Mouse (Mus musculus) G1E-ER4 (cell line): ENCODE data around the gene Fbxo6. TPM values are rescaled to one million over a fixed set of nuclear protein-coding genes. Genes with fewer than 3 reads are reported as not detected.

Source experiments
- GATA1 ChIP-seq: IDR thresholded peaks from one replicate; pipeline ENCODE4 v1.8.0; 2012; ENCODE audit warnings: low read length, inconsistent platforms
- polyA plus RNA-seq: library from polyadenylated mRNA; stranded (reverse); fragments of >175 nt; gene quantifications from 2 replicates; pipeline ENCODE4 v1.2.3, GENCODE M21; 2012

Fbxo6 gene
- polyA plus RNA-seq, 1 experiment: 76.1 TPM

- TF ChIP-seq GATA1: no peak
Observed at GRCm38 (mm10) chr4:148109215-148109614, 42.7 kb downstream of the Fbxo6 start.

- TF ChIP-seq GATA1: no peak
Observed at GRCm38 (mm10) chr4:148108565-148109100, 43.3 kb downstream of the Fbxo6 start.

DNA sequence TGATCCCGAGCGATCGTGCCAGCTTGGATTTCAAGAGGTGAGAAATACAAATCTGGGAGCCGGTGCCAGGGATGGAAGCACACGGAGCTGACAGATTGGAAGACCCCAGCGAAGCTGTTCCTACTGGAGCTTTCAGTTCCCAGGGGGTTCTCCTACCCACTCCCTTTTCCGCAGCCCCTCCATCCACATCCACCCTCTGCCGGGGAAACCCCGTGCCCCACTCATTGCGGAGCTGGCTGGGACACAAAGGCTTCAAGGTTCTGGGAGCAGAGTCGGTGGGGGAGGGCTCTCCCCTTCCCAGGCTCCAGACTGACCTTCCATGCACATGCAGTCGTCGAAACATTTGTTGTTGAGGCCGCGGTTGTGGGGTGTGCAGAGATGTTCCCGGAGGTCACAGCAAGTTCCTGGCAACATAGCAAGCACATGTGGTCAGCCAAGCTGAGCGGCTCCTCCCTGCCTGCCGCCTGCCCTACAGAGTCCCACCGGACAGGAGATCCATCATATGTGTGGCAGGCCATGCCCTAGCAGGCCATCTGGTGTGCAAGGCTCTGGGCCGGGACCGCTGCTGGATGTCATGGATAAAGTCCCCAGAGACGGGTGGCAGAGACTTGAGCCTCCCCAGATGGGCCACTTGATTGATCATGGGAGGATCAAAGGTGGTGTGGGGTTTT, 44.2 kb downstream of the Fbxo6 start:
- TF ChIP-seq GATA1: no peak

DNA sequence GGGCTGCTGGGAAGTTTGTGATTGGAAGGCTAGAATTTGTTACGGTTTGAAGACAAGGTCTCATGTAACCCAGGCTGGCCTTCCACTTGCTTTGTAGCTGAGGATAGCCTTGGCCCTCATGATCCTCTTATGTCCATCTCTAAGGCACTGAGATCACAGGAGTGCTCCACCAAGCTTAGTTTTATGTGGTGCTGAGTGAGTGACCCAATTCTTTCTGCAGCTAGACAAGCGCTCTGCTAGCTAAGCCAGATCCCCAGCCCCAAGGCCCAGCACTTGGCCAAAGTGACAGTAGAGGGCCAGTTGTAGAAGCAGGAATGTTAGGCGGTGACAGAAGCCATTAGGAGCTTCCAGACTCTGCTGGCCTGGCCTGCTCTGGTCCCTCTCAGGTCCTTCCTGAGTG, 47.8 kb downstream of the Fbxo6 start:
- no peak for TF ChIP-seq GATA1

DNA sequence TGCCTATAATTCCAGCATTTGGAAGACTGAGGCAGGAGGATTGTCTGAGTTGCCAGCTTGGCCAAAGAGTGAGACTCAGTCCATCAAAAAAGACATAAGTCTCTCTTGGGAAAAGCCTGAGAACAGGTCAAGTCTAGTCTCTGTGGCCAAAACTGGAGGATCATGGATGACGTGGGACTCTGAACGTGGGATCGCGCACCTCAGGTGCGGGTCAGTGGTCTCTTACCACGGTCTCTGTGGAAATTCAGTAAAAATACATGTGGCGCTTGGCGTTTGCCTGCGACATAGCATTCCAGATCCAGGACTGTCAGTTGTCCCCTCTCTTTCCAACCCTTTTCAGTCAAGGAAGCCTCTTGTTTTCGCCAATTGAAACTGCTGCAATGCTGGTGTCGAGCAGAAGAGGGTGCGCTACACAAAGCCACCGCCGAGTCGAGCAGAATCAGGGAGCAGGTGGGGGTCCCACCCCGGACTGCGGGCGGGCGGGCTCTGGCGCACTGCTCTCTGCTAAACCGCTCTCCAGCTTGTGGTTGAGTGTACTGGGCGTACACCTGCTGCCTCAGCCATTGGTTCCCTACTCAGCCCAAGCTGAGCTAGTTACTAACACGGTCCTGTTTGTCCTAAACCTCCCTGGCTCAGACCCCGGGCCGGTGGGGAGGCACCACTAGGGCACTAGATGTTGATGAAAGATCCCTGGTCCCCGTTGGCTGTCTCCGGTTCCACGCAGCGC, 50.0 kb downstream of the Fbxo6 start:
- TF ChIP-seq GATA1: no peak

DNA sequence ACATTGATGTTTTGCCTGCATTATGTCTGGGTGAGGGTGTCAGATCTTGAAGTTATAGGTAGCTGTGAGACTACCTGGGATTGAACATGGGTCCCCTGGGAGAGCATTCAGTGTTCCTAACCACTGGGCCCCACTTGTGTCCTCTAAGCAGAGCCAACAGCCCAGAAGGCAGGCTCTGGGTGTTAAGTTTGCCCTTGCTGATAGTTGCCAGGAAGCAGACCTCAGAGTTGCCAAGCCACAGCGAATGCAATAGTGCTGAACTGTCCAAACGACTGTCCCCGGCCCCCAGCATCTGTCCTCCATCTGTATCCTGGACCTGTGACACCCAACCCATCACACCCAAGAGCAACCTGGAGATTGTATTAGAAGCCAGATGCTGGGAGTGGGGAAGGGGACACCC, 53.3 kb downstream of the Fbxo6 start:
- no peak for TF ChIP-seq GATA1

GRCm38 (mm10) chr4:148097936-148098335, 54.0 kb downstream of the Fbxo6 start:
- no peak for TF ChIP-seq GATA1

Other genes with a start within 250 kb of the Fbxo6 start
- gene Mfn2, start 247.4 kb downstream of the Fbxo6 start, polyA plus RNA-seq: 17.0 and 21.7 TPM in 2 replicates
- 1.9 TPM in 2 replicates for gene Plod1, start 215.4 kb downstream of the Fbxo6 start, polyA plus RNA-seq
- gene 2510039O18Rik, start 211.2 kb downstream of the Fbxo6 start, polyA plus RNA-seq: 71.1 and 78.9 TPM in 2 replicates
- not detected in 2 replicates for gene Nppb, start 166.4 kb downstream of the Fbxo6 start, polyA plus RNA-seq
- gene Nppa, start 151.4 kb downstream of the Fbxo6 start, polyA plus RNA-seq: not detected in 2 replicates
- 3.5 and 4.1 TPM in 2 replicates for gene Clcn6, start 113.3 kb downstream of the Fbxo6 start, polyA plus RNA-seq
- 9.9 and 11.2 TPM in 2 replicates for gene Mthfr, start 113.1 kb downstream of the Fbxo6 start, polyA plus RNA-seq
- 3.1 and 3.2 TPM in 2 replicates for gene Agtrap, start 64.1 kb downstream of the Fbxo6 start, polyA plus RNA-seq
- gene Mad2l2, start 21.8 kb downstream of the Fbxo6 start, polyA plus RNA-seq: 28.7 and 35.5 TPM in 2 replicates
- not detected in 2 replicates for gene Draxin, start 21.4 kb downstream of the Fbxo6 start, polyA plus RNA-seq
- gene Fbxo44, start 8.3 kb upstream of the Fbxo6 start, polyA plus RNA-seq: 4.6 and 4.8 TPM in 2 replicates
- gene Fbxo2, start 8.5 kb upstream of the Fbxo6 start, polyA plus RNA-seq: 0.55 and 0.86 TPM in 2 replicates
- gene Disp3, start 135.8 kb upstream of the Fbxo6 start, polyA plus RNA-seq: 0.01 and 0.06 TPM in 2 replicates